Mouse (Mus musculus): Measurements from ENCODE around the gene Nup210. TPM values are rescaled to one million over a fixed set of nuclear protein-coding genes. Genes with fewer than 3 reads are reported as not detected.
A peak's percentile ranks its signal among the peaks of the same experiment; 100 is the strongest.

The Nup210 gene
- polyA plus RNA-seq (2014; fragmentation: Nextera tagmentation; extraction: Ambion mirVana) = 6.3 and 7.1 TPM in 2 replicates

DNA sequence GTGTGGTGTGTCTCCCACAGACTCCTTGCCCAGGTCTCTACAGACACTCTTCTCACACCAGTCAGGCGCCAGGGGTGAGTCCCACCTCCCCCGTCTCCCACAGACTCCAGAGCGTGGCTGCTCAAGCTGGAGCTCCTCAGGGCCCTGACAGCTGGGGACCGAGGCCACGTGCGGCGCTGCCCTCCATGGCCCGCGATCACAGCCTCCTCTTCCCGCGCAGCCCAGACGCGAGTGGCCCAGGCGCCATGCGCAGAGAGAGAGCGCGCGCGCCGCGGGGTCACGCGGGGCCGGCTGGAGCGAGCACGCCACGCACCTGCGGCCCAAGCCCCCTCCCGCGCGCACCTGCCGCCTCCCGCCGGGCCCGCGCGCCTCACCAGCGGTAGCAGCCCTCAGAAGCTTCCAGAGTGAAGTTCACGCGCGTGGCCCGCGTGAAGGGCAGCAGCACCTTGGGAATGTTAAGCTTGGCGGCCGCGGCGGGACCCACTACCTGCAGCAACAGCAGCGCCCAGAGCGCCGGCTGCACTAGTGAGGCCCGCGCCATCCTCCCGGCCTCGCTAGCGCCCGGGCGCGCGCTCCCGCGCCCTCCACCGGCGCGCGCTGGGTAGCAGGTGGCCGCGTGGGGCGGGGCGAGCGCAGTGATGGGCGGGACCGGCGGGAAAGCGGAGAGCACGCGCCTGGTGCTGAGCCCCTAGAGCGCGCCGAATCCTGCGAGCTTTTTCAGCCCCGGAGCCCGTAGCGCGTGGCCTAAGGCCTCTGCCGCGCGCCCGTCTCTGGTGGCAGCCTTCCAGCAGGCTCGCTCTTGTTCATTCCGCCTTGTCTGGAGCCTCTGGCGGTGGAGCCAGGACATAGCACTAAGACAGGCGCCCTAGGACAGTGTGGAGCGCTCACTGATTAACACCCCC is at the start of gene Nup210:
Gene Nup210, minus strand, starts transcription at position 586 of the 902 bp plus-strand sequence.
- ATAC-seq (ENCODE audit: insufficient number of reproducible peaks, insufficient read depth, low FRiP score, low read depth) = peak; percentile 96
- H3K27me3 ChIP-seq (ENCODE audit: control insufficient read depth, insufficient read depth, low read length) = no peaks in the 10 kb centered on the region
- H3K9me3 ChIP-seq (ENCODE audit: control insufficient read depth, low read length) = no peaks in the 10 kb centered on the region
- H3K36me3 ChIP-seq (ENCODE audit: control insufficient read depth, insufficient read depth, low read length) = no peaks in the 10 kb centered on the region
- H3K4me1 ChIP-seq (ENCODE audit: control insufficient read depth in 2 of 2, insufficient read depth in 2 of 2, low read length in 2 of 2) = peaks cover 9 to 12% of the 10 kb centered on the region in 2 experiments
- peak within 1 kb of the TSS; percentile 99 for H3K4me2 ChIP-seq (ENCODE audit: low read length)
- peak within 1 kb of the TSS in 1 of 2 experiments; percentile 64; a peak in 2 of 4 replicates for H3K27ac ChIP-seq (replicated peaks in 1 of 2; ENCODE audit: control insufficient read depth in 1 of 2, insufficient read depth in 1 of 2, low read depth in 2 of 2, low read length in 2 of 2)
- H3K4me3 ChIP-seq (ENCODE audit: control insufficient read depth in 1 of 2, insufficient read depth in 1 of 2, low read depth in 1 of 2, low read length in 2 of 2) = peak within 1 kb of the TSS; percentile 78 to 85
- under 1% methylated on average over 72 of the region's 93 CpGs for WGBS
- H3K9ac ChIP-seq (ENCODE audit: low read length) = peak within 1 kb of the TSS; percentile 83

- Histone ChIP-seq H3K4me3 (ENCODE audit: control insufficient read depth in 1 of 2, insufficient read depth in 1 of 2, low read depth in 1 of 2, low read length in 2 of 2) (no peak overlapping the region), H3K4me1 (ENCODE audit: control insufficient read depth in 2 of 2, insufficient read depth in 2 of 2, low read length in 2 of 2) (peaks cover 6 to 19% of the 10 kb centered on the region in 2 experiments), H3K9ac (ENCODE audit: low read length) (no peak overlapping the region), H3K36me3 (ENCODE audit: control insufficient read depth, insufficient read depth, low read length) (peaks cover 19% of the 10 kb centered on the region), H3K4me2 (ENCODE audit: low read length) (no peak overlapping the region), H3K9me3 (ENCODE audit: control insufficient read depth, low read length) (no peaks in the 10 kb centered on the region), H3K27ac (replicated peaks in 1 of 2; ENCODE audit: control insufficient read depth in 1 of 2, insufficient read depth in 1 of 2, low read depth in 2 of 2, low read length in 2 of 2) (no peak overlapping the region), H3K27me3 (ENCODE audit: control insufficient read depth, insufficient read depth, low read length) (no peaks in the 10 kb centered on the region; the same call in none of the 2 replicates)
- 38% methylated on average over 3 of the region's 3 CpGs for WGBS
- ATAC-seq (ENCODE audit: insufficient number of reproducible peaks, insufficient read depth, low FRiP score, low read depth) = 0 out of 2 replicates have a peak, but pooled peaks have one; percentile 11
Observed at GRCm38 (mm10) chr6:91165210-91165609, 48.6 kb upstream of the Nup210 start.

- H3K9me3 ChIP-seq (ENCODE audit: control insufficient read depth, low read length) = no peaks in the 10 kb centered on the region
- WGBS = 76% methylated on average over 2 of the region's 2 CpGs
- H3K4me2 ChIP-seq (ENCODE audit: low read length) = no peak overlapping the region
- no peak overlapping the region for H3K27ac ChIP-seq (replicated peaks in 1 of 2; ENCODE audit: control insufficient read depth in 1 of 2, insufficient read depth in 1 of 2, low read depth in 2 of 2, low read length in 2 of 2)
- no peak for ATAC-seq (ENCODE audit: insufficient number of reproducible peaks, insufficient read depth, low FRiP score, low read depth)
- no peak overlapping the region for H3K4me3 ChIP-seq (ENCODE audit: control insufficient read depth in 1 of 2, insufficient read depth in 1 of 2, low read depth in 1 of 2, low read length in 2 of 2)
- peaks cover 10 to 23% of the 10 kb centered on the region in 2 experiments for H3K4me1 ChIP-seq (ENCODE audit: control insufficient read depth in 2 of 2, insufficient read depth in 2 of 2, low read length in 2 of 2)
- peaks cover 17% of the 10 kb centered on the region for H3K36me3 ChIP-seq (ENCODE audit: control insufficient read depth, insufficient read depth, low read length)
- no peak overlapping the region for H3K9ac ChIP-seq (ENCODE audit: low read length)
- no peaks in the 10 kb centered on the region; the same call in none of the 2 replicates for H3K27me3 ChIP-seq (ENCODE audit: control insufficient read depth, insufficient read depth, low read length)
Observed at GRCm38 (mm10) chr6:91164584-91164983, 48.0 kb upstream of the Nup210 start.

DNA sequence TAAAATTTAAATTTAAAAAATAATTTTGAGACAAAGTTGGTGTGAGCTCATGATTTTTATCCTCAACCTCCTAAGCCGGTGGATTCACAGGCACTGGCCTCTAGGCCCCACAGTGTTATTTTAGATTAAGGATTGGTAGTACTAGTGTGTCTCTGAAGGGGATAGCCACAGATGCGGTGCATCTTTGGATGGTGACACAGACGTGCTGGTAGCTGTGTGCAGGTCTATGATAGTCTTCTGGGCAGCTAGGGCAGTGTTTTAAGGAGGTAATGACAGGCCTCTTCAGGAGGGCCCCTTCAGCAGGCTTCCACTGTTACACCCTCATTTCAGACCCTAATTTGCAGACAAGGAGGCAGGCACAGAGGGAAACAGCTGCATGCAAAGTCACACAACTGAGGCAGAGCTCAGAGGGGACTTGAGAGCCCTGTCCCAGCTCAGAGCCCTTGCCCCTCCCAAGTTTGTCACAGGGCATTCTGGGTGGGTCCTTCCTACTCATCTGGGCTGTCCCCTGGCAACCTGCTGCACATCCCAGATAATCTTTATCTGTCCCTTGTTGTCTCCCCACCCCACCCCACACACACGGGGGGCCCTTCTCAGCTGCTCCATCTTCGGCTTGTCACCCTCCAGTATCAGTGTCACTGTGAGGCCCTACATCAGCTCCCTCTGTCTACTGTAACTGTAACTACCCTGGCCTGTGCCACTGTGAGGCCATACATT is 46.7 kb upstream of the Nup210 start:
- no peaks in the 10 kb centered on the region for H3K9me3 ChIP-seq (ENCODE audit: control insufficient read depth, low read length)
- peaks cover 18 to 35% of the 10 kb centered on the region in 2 experiments for H3K4me1 ChIP-seq (ENCODE audit: control insufficient read depth in 2 of 2, insufficient read depth in 2 of 2, low read length in 2 of 2)
- H3K36me3 ChIP-seq (ENCODE audit: control insufficient read depth, insufficient read depth, low read length) = peaks cover 9% of the 10 kb centered on the region; the same call in 1 of the 2 replicates
- no peak overlapping the region for H3K27ac ChIP-seq (replicated peaks in 1 of 2; ENCODE audit: control insufficient read depth in 1 of 2, insufficient read depth in 1 of 2, low read depth in 2 of 2, low read length in 2 of 2)
- H3K9ac ChIP-seq (ENCODE audit: low read length) = 0 out of 2 replicates have a peak overlapping the region, but pooled peaks have one; percentile 16
- H3K27me3 ChIP-seq (ENCODE audit: control insufficient read depth, insufficient read depth, low read length) = no peaks in the 10 kb centered on the region; the same call in 1 of the 2 replicates
- ATAC-seq (ENCODE audit: insufficient number of reproducible peaks, insufficient read depth, low FRiP score, low read depth) = no peak
- no peak overlapping the region for H3K4me3 ChIP-seq (ENCODE audit: control insufficient read depth in 1 of 2, insufficient read depth in 1 of 2, low read depth in 1 of 2, low read length in 2 of 2)
- 34% methylated on average over 5 of the region's 5 CpGs for WGBS
- no peak overlapping the region for H3K4me2 ChIP-seq (ENCODE audit: low read length)

DNA sequence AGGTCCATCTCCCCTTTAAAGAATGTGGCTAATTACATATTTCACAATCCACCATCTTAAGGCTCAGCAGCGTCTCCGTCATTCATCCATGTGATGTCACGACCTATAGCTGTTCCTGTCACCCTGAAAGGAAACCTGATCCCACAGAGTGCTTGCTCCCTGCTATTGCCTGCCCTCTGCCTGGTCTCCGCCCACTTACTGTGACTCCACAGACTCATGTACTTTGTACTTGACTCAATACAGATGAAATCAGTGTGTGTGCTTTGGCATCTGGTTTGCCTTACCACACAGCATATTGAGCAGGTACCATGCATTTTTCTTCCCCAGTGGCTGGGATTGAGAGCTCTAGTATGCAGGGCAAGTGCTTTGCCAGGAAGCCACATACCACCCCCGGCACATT is 45.7 kb upstream of the Nup210 start:
- Histone ChIP-seq H3K27ac (replicated peaks in 1 of 2; ENCODE audit: control insufficient read depth in 1 of 2, insufficient read depth in 1 of 2, low read depth in 2 of 2, low read length in 2 of 2) (no peak overlapping the region), H3K9me3 (ENCODE audit: control insufficient read depth, low read length) (no peaks in the 10 kb centered on the region), H3K4me2 (ENCODE audit: low read length) (no peak overlapping the region), H3K36me3 (ENCODE audit: control insufficient read depth, insufficient read depth, low read length) (peaks cover 9% of the 10 kb centered on the region; the same call in 1 of the 2 replicates), H3K27me3 (ENCODE audit: control insufficient read depth, insufficient read depth, low read length) (no peaks in the 10 kb centered on the region; the same call in 1 of the 2 replicates), H3K9ac (ENCODE audit: low read length) (no peak overlapping the region), H3K4me3 (ENCODE audit: control insufficient read depth in 1 of 2, insufficient read depth in 1 of 2, low read depth in 1 of 2, low read length in 2 of 2) (no peak overlapping the region), H3K4me1 (ENCODE audit: control insufficient read depth in 2 of 2, insufficient read depth in 2 of 2, low read length in 2 of 2) (peaks cover 18 to 43% of the 10 kb centered on the region in 2 experiments)
- 86% methylated on average over 5 of the region's 5 CpGs for WGBS
- ATAC-seq (ENCODE audit: insufficient number of reproducible peaks, insufficient read depth, low FRiP score, low read depth) = no peak

DNA sequence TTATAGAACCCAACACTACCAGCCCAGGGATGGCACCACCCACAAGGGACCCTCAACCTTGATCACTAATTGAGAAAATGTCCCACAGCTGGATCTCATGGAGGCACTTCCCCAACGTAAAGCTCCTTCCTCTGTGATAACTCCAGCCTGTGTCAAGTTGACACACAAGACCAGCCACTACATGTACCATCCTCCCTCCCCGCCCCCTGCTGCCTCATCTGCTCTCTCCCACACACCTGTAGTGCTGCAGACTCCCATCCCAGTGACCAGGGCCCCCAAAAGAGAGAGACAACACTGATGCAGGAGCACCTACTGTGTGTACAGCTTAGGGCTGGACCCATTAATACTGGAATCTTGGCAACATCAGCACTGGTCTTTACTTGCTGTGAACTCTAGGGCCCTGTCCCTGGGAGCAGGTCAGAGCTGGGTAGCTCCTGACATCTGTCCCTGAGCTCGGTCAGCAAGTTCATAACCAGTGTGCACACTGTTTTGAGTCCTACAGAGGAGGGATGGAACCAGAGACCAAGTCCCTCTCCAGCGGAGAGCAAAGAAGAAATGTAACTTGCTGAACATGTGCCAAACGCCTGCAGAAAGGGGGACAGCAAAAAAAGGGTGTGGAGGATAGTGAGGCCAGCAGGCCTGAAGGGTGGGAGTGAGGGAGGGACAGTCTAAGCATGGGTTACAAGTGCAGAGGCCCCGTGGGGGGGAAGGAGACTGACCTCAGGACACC is 45.0 kb upstream of the Nup210 start:
- Histone ChIP-seq H3K9me3 (ENCODE audit: control insufficient read depth, low read length) (no peaks in the 10 kb centered on the region), H3K27ac (replicated peaks in 1 of 2; ENCODE audit: control insufficient read depth in 1 of 2, insufficient read depth in 1 of 2, low read depth in 2 of 2, low read length in 2 of 2) (no peak overlapping the region), H3K27me3 (ENCODE audit: control insufficient read depth, insufficient read depth, low read length) (no peaks in the 10 kb centered on the region; the same call in 1 of the 2 replicates), H3K4me1 (ENCODE audit: control insufficient read depth in 2 of 2, insufficient read depth in 2 of 2, low read length in 2 of 2) (peaks cover 20 to 47% of the 10 kb centered on the region in 2 experiments), H3K36me3 (ENCODE audit: control insufficient read depth, insufficient read depth, low read length) (peaks cover 9% of the 10 kb centered on the region; the same call in 1 of the 2 replicates), H3K9ac (ENCODE audit: low read length) (no peak overlapping the region), H3K4me2 (ENCODE audit: low read length) (no peak overlapping the region), H3K4me3 (ENCODE audit: control insufficient read depth in 1 of 2, insufficient read depth in 1 of 2, low read depth in 1 of 2, low read length in 2 of 2) (no peak overlapping the region)
- 74% methylated on average over 6 of the region's 6 CpGs for WGBS
- ATAC-seq (ENCODE audit: insufficient number of reproducible peaks, insufficient read depth, low FRiP score, low read depth) = no peak

DNA sequence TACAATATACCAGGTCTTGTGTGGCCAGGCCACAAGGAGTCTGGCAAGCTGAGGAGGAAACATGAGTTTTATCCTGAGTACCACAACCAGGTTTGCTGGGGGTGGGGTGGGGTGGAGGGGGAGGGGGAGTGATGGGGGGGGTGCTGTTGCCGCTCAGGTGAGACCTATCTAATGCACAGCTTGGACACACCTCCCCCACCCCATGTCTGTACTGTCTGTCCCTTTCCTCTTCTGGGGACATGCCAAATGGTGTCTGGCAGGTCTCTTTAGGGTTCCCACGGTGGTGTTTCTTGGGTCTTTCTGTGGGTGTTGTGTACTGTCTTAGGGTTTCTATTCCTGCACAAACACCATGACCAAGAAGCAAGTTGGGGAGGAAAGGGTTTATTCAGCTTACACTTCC is 44.3 kb upstream of the Nup210 start:
- Histone ChIP-seq H3K4me2 (ENCODE audit: low read length) (no peak overlapping the region), H3K9ac (ENCODE audit: low read length) (no peak overlapping the region), H3K27me3 (ENCODE audit: control insufficient read depth, insufficient read depth, low read length) (no peaks in the 10 kb centered on the region; the same call in 1 of the 2 replicates), H3K27ac (replicated peaks in 1 of 2; ENCODE audit: control insufficient read depth in 1 of 2, insufficient read depth in 1 of 2, low read depth in 2 of 2, low read length in 2 of 2) (no peak overlapping the region; a peak in 1 of 4 replicates), H3K9me3 (ENCODE audit: control insufficient read depth, low read length) (no peaks in the 10 kb centered on the region), H3K36me3 (ENCODE audit: control insufficient read depth, insufficient read depth, low read length) (peaks cover 3% of the 10 kb centered on the region; the same call in 1 of the 2 replicates), H3K4me3 (ENCODE audit: control insufficient read depth in 1 of 2, insufficient read depth in 1 of 2, low read depth in 1 of 2, low read length in 2 of 2) (no peak overlapping the region), H3K4me1 (ENCODE audit: control insufficient read depth in 2 of 2, insufficient read depth in 2 of 2, low read length in 2 of 2) (peaks cover 22 to 51% of the 10 kb centered on the region in 2 experiments)
- 83% methylated on average over 2 of the region's 2 CpGs for WGBS
- no peak for ATAC-seq (ENCODE audit: insufficient number of reproducible peaks, insufficient read depth, low FRiP score, low read depth)

All from heart, embryonic 14.5 days (tissue).